Mouse (Mus musculus): ENCODE results near the gene Adcy5.

Gene Adcy5

GRCm38 (mm10) chr16:35154641-35155390 is at the start of gene Adcy5:
Adcy5 (plus strand) TSS chr16:35154877.
- no peak for DNase-seq

- DNase-seq = no peak
Observed at GRCm38 (mm10) chr16:35107985-35108384, 46.7 kb upstream of the Adcy5 start.

- DNase-seq = peak; percentile 9
Observed at GRCm38 (mm10) chr16:35109156-35109555, 45.5 kb upstream of the Adcy5 start.

- DNase-seq = peak; percentile 9
Observed at GRCm38 (mm10) chr16:35109656-35110291, 44.9 kb upstream of the Adcy5 start.

GRCm38 (mm10) chr16:35110410-35111142 is 44.1 kb upstream of the Adcy5 start:
- peak; percentile 90 for DNase-seq

- DNase-seq = peak; percentile 8
Observed at GRCm38 (mm10) chr16:35111143-35111620, 43.5 kb upstream of the Adcy5 start.

- DNase-seq = no peak
Observed at GRCm38 (mm10) chr16:35113496-35113895, 41.2 kb upstream of the Adcy5 start.

GRCm38 (mm10) chr16:35116328-35116956 is 38.2 kb upstream of the Adcy5 start:
- DNase-seq = peak; percentile 62

- no peak for DNase-seq
Observed at GRCm38 (mm10) chr16:35117436-35117835, 37.2 kb upstream of the Adcy5 start.

- no peak for DNase-seq
Observed at GRCm38 (mm10) chr16:35120603-35121002, 34.1 kb upstream of the Adcy5 start.

- DNase-seq = no peak
Observed at GRCm38 (mm10) chr16:35127270-35127669, 27.4 kb upstream of the Adcy5 start.

- no peak for DNase-seq
Observed at GRCm38 (mm10) chr16:35130172-35130571, 24.5 kb upstream of the Adcy5 start.

GRCm38 (mm10) chr16:35139416-35139815 is 15.3 kb upstream of the Adcy5 start:
- DNase-seq = no peak

- no peak for DNase-seq
Observed at GRCm38 (mm10) chr16:35139873-35140619, 14.6 kb upstream of the Adcy5 start.

- DNase-seq = no peak
Observed at GRCm38 (mm10) chr16:35140620-35140975, 14.1 kb upstream of the Adcy5 start.

GRCm38 (mm10) chr16:35141839-35142238 is 12.8 kb upstream of the Adcy5 start:
- no peak for DNase-seq

GRCm38 (mm10) chr16:35146153-35146552 is 8.5 kb upstream of the Adcy5 start:
- DNase-seq = no peak

GRCm38 (mm10) chr16:35153146-35153755 is 1.4 kb upstream of the Adcy5 start:
- no peak for DNase-seq

GRCm38 (mm10) chr16:35154245-35154640 is 434 bp upstream of the Adcy5 start:
- DNase-seq = peak; percentile 25

- peak; percentile 32 for DNase-seq
Observed at GRCm38 (mm10) chr16:35155391-35156305, 971 bp downstream of the Adcy5 start.

- peak; percentile 44 for DNase-seq
Observed at GRCm38 (mm10) chr16:35156306-35156695, 1.6 kb downstream of the Adcy5 start.
